Mouse (Mus musculus) gastrocnemius, adult 2 months (tissue): ENCODE data around the gene Sigmar1. TPM values are rescaled to one million over a fixed set of nuclear protein-coding genes. Genes with fewer than 3 reads are reported as not detected.
A peak's percentile ranks its signal among the peaks of the same experiment; 100 is the strongest.
"Not testable (repeated sequence)": the region's sequence is repeated elsewhere in the genome, so short reads cannot be mapped to it uniquely, and the experiment has no call there.

ENCODE experiments used
- DNase-seq: peaks from one replicate; pipeline ENCODE4 v3.0.0; 2022
- H3K27ac ChIP-seq: fragments of 200-600 bp; 2 replicates; pipeline ENCODE4 v1.8.1; 2022; ENCODE audit warnings: mild to moderate bottlenecking
- H3K4me3 ChIP-seq: fragments of 200-600 bp; 2 replicates; pipeline ENCODE4 v1.8.1; 2022; ENCODE audit warnings: mild to moderate bottlenecking, moderate library complexity
- CTCF ChIP-seq: fragments of 200-600 bp; IDR thresholded peaks from 2 replicates; pipeline ENCODE4 v1.8.1; 2022; ENCODE audit warnings: antibody characterized with exemption, mild to moderate bottlenecking, moderate library complexity
- intact Hi-C: fragments of 180-260 bp; cut with DNase I; formaldehyde crosslinking; loops from one replicate; pipeline ENCODE4 v1.15.1; 2025
- long read RNA-seq, 2 experiments: library from polyadenylated mRNA; stranded (forward); transcript quantifications; one replicate each; pipeline ENCODE4 v2.0.0; 2021
- total RNA-seq, 2 experiments: library from RNA; stranded (reverse); gene quantifications; 2 replicates each; pipeline ENCODE4 v1.2.3; 2021

The Sigmar1 gene
- total RNA-seq, result 10 to 100 TPM in 1 of 2 experiments, 1 to 10 TPM in 1; 8.2 to 13.3 TPM
- long read RNA-seq, experiment 1, transcript Sigmar1-201 (4 exons, 1,640 nt), result major isoform, 14 of 25 reads
- long read RNA-seq, experiment 1, partial matches to known transcripts, result 3 of 25 reads
- long read RNA-seq, experiment 1, other reads (novel, unspliced or antisense), result 6 of 25 reads
- long read RNA-seq, experiment 2, transcript Sigmar1-201 (4 exons, 1,640 nt), result major isoform, 6 of 9 reads
- long read RNA-seq, experiment 2, partial matches to known transcripts, result 1 of 9 reads
- long read RNA-seq, experiment 2, other reads (novel, unspliced or antisense), result 1 of 9 reads

DNA sequence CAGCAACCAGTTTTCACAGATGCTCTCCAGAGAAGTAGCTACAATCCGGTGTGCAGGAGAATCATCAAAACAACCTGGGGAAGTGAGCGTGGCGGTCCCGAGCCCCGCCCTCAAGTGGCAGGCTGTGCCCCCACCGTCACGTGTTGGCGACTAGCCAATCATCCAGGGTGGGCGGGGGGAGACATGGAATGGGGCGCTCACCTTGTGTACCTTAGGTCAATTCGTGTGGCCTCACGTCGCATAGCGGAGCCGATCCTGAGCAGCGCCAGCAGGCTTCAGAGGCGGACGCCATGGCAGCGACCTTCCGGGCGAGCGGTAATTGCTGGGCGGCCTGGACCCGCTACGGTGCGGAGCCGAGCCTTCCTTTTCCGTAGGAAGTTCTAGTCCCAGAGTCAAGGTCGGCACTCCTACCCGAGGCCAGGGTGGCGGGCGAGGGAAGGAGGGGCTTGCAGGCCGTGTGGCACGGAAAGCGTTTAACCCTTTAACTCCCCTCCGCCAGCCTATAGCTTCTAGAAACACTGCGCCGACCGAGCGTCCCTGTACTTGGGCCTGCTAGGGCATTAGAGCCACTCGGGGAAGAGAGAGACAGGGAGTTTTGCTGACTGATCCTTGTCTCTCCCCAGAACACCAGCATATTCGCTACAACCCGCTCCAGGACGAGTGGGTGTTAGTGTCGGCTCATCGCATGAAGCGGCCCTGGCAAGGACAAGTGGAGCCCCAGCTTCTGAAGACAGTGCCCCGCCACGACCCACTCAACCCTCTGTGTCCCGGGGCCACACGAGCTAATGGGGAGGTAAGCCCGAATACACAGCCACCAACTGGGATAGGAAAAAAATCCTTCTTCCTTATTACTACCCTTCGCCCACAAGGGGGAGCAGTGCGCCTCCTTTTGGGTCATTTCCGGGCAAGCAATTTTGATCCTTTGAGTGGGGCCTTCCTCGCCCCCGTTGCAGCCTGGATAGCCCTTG is at the start of gene Sigmar1:
Gene Sigmar1, minus strand, starts transcription at position 820 of the 968 bp plus-strand sequence.
- Histone ChIP-seq H3K27ac (peak within 1 kb of the TSS; percentile 97), H3K4me3 (peak within 1 kb of the TSS; percentile 92)
- intact Hi-C loops, result loop anchor here (10.0 kb wide), 1 partner anchor 1199 kb away; no protein-coding TSS in a partner anchor
- DNase-seq, result peak; percentile 87
- peak; percentile 88; the same call in 1 of the 2 replicates for TF ChIP-seq CTCF

DNA sequence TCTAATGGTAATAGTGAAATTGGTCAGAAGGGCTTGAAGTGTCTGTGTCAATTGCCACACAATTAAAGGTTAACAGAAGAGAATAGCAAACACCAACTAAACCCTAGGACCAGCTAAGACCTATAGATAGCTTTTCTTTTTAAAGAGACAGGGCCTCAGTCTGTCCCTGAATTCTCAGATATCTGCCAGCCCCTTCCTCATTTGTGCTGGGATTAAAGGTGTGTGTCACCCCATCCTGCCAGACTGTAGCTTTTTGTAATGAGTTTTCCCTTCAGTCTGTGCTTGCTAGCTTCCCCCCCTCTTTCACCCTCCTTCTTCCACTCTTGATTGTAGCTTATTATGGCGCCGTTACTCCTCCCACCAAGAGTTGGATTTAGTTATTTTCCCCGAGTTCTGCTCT is 27.2 kb upstream of the Sigmar1 start:
- DNase-seq, H3K4me3 ChIP-seq, intact Hi-C loops, H3K27ac ChIP-seq: not testable (repeated sequence)

DNA sequence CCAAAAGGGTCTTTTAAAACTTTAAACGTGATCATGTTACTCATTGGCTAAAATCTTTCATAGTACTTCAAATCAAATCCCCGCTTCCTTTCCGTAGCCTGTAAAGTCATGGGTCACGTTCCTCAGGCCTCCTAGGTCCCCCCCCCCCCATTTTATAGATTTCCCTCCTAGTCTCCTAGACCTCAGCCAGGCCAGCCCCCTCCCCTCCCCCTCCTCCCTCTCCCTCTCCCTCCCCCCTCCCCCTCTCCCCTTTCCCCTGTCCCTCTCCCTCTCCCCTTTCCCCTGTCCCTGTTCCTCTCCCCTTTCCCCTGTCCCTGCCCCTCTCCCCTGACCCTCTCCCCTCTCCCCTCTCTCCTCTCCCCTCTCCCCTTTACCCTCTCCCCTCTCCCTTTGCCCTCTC is 26.8 kb upstream of the Sigmar1 start:
- H3K4me3 ChIP-seq, DNase-seq, H3K27ac ChIP-seq, intact Hi-C loops: not testable (repeated sequence)

DNA sequence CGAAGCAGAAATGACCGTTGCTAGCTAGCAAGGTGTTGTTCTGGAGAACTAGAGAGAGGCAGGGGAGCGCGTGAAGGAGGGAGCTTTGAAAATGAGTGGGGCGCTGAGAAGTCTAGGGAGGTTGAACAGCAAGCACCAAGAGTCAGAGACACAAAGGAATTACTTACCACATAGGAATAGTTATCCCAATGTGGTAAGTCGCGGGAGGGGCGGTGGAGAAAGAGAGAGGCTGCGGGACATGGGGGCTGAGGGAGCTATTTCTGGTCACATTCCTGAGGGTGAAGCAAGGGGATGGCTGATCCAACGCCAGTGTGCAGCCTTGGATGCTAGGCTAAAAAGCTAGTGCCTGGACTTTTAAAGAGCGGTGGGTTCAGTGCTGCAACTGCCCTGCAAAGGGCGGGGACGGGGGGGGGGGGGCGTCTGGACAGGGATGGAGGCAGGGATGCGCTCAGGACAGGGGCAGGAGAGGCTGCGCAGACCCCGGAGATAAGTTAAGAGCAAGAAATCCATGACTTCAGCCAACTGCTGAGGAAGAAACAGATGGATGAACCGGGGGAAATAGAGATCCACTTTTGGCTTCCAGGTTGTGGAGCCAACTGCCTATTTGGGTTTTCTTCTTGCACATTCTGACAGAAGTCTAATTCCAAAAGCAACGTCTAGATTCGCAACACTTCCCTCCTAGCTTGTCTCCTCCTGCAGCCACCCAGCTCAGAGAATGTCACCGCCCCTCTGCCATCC is 26.0 kb upstream of the Sigmar1 start:
- DNase-seq, intact Hi-C loops: not testable (repeated sequence)
- H3K4me3 ChIP-seq, result peak overlapping the region; percentile 7
- H3K27ac ChIP-seq, result peak overlapping the region; percentile 51; the same call in 1 of the 2 replicates

DNA sequence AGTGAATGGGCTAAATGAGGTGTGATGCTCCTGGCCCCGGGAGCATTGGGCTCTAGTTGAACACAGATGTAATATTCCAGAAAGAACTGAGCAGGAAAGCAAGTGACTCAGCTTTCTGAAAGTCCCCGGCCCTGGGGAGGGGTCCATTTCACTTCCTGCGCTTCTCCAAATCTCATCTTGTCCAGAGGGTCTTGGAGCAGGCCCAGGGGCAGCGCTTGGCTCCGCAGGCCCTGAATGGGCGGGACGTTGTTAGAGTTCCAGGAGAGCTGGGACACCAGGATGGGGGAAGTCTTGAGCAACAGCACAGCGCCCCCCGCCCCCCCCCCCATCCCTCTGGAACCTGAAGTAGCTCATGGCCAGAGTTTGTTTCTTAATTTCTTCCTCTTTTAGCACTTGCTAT is 25.3 kb upstream of the Sigmar1 start:
- intact Hi-C loops, H3K4me3 ChIP-seq: not testable (repeated sequence)
- peak; percentile 60 for DNase-seq
- peak overlapping the region; percentile 31; the same call in 1 of the 2 replicates for H3K27ac ChIP-seq

DNA sequence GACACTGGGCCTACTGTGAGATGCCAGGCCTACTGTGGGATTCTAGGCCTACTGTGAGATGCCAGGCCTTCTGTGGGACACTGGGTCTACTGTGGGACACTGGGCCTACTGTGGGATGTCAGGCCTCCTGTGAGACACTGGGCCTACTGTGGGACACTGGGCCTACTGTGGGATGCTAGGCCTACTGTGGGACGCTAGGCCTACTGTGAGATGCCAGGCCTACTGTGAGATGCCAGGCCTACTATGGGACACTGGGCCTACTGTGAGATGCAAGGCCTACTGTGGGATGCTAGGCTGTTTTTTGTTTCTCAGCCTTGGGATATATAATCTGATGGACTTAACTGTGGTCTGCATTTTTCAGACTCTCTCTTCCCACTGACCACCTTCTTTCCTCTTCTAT is 19.9 kb upstream of the Sigmar1 start:
- H3K4me3 ChIP-seq, DNase-seq, H3K27ac ChIP-seq, intact Hi-C loops: not testable (repeated sequence)

DNA sequence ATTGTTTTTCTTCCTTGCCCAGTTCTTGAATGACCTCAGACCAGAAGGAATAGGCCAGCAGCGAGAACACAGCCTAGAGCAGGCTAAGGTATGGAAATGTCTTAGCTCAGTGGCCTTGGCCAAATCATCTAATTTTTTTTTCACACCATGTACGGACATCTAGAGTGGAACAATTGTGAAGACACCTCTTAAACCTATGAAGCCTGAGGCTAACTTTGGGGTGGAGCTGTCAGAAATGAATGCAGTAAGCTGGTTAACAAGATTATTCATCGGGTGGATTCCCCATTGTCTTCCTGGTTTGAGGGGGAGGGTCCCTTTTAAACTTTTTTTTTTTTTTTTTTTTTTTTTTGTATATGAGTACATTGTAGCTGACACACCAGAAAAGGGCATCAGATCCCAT is 18.5 kb upstream of the Sigmar1 start:
- peak overlapping the region; percentile 72 for H3K4me3 ChIP-seq
- DNase-seq, intact Hi-C loops: not testable (repeated sequence)
- H3K27ac ChIP-seq, result peak overlapping the region; percentile 84

DNA sequence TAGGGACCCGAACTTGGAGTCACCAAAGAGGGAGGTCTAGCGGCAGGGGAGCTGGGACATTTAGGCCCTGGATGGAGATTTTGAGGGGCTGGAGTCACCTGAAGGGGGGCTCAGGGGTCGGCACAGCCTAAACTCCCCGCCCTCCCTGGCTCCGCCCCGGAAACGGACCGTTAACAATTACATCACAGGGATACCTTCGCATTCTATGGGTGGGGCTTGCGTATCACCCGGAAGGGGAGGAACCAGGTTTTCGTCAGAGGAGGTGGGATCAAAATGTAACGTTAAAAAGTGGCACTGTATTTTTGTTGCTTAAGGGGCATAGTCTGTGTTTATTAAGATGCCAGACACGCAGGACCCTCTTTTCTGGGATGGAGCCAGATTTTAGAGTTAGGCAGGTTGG is 18.0 kb upstream of the Sigmar1 start, which contains the start of gene Ccl27a:
Gene Ccl27a, minus strand, starts transcription at position 246 of the 400 bp plus-strand sequence.
- DNase-seq, result peak; percentile 86
- peak within 1 kb of the TSS; percentile 72 for H3K4me3 ChIP-seq
- intact Hi-C loops, result not testable (repeated sequence)
- peak within 1 kb of the TSS; percentile 84 for H3K27ac ChIP-seq

DNA sequence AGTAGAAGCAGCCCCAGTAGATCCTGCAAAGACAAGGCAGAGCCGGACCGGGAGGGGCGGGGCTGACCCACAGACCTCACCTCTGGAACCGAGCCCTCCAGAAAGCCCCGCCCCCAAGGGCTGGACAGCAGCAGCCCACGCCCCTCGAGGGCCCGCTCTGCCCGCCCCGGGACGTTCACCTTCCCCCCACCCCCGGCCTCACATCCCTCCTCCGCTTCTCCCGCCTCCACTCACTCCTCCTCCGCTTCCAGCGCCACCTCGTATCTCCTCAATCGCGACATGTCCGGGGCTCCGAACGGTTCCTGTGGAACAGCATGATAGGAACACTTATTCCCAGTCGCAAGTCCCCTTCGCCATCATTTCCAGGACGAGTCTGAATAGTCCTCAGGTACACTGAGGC is 17.5 kb upstream of the Sigmar1 start:
- Histone ChIP-seq H3K27ac (peak overlapping the region; percentile 84), H3K4me3 (peak overlapping the region; percentile 72)
- intact Hi-C loops, result not testable (repeated sequence)
- peak; percentile 83 for DNase-seq

DNA sequence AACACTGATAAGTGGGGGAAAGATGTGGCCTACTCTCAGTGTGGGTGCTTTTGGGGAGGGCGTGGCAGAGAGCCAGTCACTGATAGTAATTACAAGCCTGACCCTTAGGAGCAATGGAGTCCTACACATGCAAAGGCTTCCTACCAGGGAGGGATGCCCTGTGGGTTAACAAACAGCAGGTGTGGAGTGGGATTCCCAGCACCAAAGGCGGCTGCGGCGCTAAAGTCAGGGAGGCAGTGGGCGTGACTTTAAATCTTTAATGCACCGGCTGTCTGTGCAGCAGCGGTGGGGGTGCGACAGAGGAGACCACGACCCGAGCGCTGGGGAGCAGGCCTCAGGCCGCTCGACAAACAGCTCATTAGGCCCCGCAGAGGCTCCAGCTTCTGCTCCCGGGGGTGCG is 17.0 kb upstream of the Sigmar1 start:
- Histone ChIP-seq H3K27ac (peak overlapping the region; percentile 79), H3K4me3 (peak overlapping the region; percentile 68)
- DNase-seq, intact Hi-C loops: not testable (repeated sequence)

DNA sequence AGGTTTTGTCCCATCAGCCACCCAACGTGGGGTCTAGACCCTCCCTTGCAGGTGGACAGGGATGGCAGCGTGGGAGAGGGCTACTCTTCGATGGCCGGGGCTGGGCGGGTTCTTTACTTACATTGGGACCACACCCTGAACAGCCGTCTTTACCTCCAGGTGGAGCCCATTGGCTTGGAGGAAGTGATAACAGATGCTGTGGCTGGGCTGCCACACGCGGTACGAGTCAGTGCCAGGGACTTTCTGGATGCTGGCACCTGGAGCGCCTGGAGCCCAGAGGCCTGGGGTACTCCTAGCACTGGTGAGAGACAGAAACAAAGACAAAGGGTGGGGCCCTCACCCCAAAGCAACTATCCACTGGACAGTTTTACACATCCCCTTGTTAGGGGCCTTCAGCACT is 11.3 kb upstream of the Sigmar1 start:
- DNase-seq, H3K27ac ChIP-seq, H3K4me3 ChIP-seq, intact Hi-C loops: not testable (repeated sequence)

DNA sequence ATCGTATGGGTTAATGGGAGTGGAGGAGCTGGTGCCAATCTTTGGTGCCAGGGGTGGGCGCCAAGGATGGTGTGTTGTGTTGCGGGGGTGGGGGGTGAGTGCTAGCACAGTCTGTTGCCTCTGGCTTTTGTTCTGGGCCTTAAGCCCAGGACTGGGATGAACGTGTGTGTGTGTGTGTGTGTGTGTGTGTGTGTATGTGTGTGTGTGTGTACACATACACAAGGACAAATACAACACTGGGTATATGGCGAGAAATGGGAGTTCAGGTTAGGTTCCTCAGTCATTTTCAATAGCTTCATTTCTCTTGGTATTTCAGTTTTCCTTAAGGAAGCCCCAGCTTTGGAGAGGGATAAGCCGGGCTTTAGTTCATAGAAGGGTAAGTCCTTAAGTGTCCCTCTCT is 7.2 kb upstream of the Sigmar1 start:
- intact Hi-C loops, DNase-seq: not testable (repeated sequence)
- peak overlapping the region; percentile 85 for H3K4me3 ChIP-seq
- H3K27ac ChIP-seq, result peak overlapping the region; percentile 96

DNA sequence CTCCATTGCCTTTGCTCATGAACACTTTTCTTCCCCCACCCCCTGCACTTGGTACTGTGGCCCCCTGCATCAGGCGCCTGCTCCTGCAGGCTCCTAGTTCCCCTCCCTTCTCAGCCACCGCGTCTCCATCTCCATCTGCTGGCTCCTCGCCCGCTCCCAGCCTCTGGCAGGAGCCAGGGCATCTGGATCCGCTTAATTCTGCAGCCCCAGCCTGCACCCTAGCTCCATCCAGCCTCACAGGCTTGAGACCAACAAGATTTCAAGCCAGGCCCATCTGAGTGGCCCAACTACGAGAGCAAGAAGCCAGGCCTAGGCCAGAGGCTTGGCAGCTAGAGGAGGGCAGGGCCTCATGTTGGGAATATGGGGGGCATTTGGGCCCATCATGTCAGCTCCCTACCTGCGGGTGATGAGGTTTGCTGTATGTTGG is 6.7 kb upstream of the Sigmar1 start:
- peak overlapping the region; percentile 85 for H3K4me3 ChIP-seq
- DNase-seq, result peak; percentile 92
- peak overlapping the region; percentile 96 for H3K27ac ChIP-seq
- intact Hi-C loops, result not testable (repeated sequence)
